Mouse (Mus musculus): ENCODE results near the gene Myd88.
A peak's percentile ranks its signal among the peaks of the same experiment; 100 is the strongest.

The Myd88 gene

DNA sequence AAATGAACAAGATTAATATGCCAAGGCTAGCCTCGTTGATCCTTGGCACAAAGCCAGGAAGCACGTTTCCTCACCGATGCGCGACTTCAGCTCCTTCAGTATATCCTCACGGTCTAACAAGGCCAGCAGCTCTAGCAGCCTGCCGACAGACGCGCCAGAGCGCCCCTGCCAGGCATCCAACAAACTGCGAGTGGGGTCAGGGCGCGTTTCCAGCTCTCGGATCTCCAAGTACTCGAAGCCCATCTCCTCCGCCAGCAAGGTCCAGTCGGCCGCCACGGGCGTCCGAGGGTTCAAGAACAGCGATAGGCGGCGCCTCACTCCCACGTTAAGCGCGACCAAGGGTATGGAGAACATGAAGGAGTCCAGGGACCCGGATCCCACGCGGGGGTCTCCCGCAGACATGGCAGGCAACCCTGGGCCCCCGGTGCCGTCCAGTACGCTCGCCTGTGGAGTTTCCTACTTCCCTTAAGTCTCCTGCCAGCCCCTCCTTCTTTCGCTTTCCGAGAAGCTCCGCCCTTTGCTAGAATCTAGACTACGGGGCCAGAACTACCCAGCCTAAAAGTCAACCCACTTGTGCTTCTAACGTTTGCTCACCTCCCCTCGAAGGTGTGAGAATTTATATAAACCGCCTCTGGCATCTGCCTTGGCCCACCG lies 1.5 kb downstream of the Myd88 start, which contains the start of gene Acaa1a:
TSS of gene Acaa1a (plus strand) at position 119 of the 654 bp plus-strand sequence.
- DNase-seq, result peak; percentile 86 to 87

- DNase-seq, result no peak
Observed at GRCm38 (mm10) chr9:119339106-119339505, 2.1 kb downstream of the Myd88 start.

DNA sequence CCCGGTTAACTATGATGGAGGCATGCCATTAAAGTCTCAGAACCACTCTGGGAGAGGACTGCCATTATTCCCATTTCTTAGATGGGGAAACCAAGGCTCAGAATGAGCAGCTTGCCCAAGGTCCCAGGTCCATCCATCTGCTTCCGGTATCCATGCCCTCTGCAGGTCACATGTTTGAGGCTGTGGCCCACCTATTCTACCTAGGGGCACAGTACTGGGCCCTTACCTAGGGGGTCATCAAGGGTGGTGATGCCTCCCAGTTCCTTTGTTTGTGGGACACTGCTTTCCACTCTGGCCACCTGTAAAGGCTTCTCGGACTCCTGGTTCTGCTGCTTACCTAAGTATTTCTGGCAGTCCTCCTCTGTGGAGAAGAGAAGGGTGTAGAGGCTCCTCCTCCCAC lies 2.9 kb downstream of the Myd88 start:
- no peak for DNase-seq

GRCm38 (mm10) chr9:119337842-119338241 lies 3.4 kb downstream of the Myd88 start:
- peak in 1 of 2 experiments; percentile 27 for DNase-seq

GRCm38 (mm10) chr9:119335571-119335970 lies 5.6 kb downstream of the Myd88 start:
- peak; percentile 31 to 35 for DNase-seq

DNA sequence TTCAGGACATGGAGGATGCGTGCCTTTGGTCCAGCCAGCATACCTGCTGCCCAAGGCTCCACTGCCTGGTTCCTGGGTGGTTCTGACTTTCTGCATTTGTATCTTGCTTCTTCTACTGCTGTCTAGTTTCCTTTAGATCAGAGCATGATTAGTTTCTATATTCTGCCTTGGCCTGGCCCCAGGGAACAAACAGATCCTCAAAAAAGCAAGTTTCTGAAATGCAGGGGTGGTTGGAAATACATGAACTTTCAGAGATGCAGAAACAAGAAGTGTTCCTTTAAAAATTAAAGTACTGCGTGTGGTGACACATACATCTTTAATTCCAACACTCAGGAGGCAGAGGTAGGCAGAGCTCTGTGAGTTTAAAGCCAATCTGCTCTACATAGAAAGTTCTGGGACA lies 6.4 kb downstream of the Myd88 start:
- no peak for DNase-seq

GRCm38 (mm10) chr9:119334324-119334723 lies 6.9 kb downstream of the Myd88 start:
- DNase-seq, result peak; percentile 60 to 70

DNA sequence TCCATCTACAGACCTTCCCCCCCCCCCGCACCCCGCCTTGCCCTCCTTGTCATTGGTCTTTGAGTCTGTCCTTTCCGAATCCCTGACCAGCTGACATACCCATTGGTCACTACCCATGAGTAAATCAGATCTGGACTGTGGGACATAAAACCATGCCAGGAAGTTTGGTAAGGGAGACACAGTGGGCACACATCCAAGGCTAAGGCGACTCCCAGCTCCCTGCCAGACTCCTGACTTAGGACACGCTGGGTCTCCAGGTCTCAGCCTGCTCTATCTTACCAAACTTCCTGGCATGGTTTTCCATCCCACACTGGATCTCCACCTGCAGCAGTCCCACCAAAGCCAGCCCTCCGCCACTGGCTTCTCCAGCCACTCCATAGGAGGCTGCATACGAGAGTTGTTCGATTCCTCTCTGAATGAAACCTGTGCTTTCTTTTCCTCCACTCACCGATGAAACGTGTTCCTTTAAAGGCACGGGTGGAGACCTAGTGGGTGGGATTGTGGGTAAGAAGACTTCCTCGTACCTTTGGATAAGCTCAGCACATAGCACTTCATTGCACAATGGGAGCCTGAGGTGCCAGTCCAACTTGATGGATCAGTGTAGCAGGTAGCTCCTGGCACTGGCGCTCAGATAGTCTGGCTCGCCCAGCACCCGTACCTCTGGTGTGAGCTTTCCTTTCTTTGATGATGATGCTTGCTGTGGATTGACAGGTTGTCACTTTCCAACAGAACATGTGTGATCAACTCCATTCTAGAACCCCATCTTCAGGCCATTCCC lies 10.8 kb downstream of the Myd88 start:
- peak in 1 of 2 experiments; percentile 28 for DNase-seq

- no peak for DNase-seq
Observed at GRCm38 (mm10) chr9:119328488-119328887, 12.7 kb downstream of the Myd88 start.

GRCm38 (mm10) chr9:119324130-119324529 lies 17.1 kb downstream of the Myd88 start:
- DNase-seq, result no peak

GRCm38 (mm10) chr9:119323260-119323645 lies 18.0 kb downstream of the Myd88 start:
- DNase-seq, result no peak

DNA sequence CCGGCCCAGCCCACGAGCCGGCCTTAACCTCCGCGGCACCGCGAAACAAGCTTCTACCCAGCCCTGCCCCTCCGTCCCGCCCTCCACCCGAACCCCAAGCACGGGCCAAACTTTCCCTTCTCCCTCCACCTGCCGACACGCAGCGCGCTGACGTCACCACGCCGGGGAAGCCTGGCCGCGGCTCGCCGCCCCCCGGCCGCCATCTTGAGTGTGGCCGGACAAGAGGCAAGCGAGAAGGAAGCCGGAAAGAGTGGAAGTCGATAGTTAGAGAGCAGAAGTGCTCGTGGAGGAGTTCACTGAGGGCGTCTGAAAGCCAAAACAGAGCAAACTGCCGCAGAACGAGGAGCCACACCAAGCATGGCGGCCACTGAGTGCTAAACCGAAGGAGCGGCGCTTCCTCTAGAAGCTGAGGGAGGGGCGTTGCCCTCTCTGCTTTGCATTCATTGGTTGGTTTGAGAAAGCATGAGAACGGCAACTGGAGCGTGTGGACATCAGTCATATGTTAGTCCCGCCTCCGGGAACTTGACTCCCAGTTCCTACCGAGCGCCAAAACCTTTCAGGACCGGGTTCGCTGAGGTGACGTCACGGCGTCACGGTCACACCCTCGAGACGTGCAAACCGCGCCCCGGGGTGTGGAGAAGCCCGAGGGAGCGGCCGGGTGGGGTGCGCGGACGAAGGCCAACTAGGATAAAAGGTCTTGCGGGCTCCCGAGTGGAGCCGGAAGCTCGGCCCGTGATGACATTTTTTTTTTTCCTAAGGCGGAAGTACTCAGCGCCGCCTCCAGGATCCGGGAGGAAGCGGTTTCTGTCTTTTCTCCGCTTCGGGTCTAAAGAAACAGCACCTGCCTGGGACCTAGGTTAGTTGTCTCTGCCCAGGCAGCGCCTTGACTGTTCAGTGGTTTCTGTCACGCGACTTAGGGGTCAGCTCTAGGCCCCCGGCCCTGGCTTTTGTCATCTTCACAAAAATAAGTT lies 18.6 kb downstream of the Myd88 start, which contains the start of gene Oxsr1:
TSS of gene Oxsr1 (minus strand) at position 139 of the 971 bp plus-strand sequence.
- DNase-seq, result peak; percentile 98

DNA sequence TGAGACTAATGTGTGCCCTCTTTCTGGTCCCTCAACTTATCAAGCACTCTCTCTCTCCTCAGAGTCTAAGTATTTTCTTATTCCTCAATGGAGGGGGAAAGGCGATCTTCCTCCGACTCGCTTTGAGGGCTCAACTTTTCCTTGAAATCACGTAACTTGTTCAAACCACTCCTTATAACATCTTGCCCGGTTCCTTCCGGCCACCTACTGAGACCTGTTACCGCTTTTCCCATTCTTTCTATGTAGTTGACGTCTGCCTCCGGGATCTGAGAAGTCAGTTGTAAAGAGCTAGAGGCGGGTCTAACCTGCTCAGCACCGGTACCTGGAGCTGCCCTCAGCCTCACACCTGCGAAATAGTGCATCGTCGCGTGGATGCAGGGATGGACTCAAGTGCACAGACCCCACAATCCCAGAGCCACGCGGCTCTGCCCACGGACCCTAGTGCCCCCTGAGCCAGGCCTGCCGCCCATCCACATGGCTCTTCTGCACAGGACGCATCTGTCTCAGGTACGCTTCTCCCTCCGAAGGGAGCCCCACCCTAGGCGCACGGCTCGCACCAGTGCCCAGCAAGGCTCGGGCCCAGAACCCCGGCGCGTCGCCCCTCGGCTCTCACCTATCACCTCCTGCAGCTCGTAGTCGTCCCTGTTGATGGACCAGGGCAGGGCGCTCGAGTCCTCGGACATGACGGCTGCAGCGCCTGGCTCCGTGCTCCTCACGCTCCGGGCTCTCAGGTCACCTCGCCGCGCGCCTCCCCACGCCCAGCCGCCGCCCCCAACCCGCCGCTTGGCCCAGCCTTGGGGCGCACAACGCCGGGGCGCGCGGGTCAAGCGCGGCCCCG lies 19.6 kb downstream of the Myd88 start:
- no peak for DNase-seq

- no peak for DNase-seq
Observed at GRCm38 (mm10) chr9:119320946-119321345, 20.3 kb downstream of the Myd88 start.

DNA sequence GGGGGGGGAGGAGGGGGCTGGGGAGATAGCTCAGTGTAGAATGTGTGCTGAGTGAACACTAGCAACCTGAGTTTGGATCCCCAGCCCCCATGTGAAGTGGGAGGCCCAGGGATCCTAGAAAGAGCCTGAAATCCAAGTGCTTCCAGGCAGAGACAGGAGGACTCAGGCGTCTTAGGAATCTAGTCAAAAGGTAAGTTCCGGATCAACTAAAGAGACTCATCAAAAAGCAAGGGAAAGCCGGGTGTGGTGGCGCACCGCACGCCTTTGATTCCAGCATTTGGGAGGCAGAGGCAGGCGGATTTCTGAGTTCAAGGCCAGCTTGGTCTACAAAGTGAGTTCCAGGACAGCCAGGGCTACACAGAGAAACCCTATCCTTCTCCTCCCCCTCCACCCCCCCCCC lies 20.8 kb downstream of the Myd88 start:
- DNase-seq, result no peak

DNA sequence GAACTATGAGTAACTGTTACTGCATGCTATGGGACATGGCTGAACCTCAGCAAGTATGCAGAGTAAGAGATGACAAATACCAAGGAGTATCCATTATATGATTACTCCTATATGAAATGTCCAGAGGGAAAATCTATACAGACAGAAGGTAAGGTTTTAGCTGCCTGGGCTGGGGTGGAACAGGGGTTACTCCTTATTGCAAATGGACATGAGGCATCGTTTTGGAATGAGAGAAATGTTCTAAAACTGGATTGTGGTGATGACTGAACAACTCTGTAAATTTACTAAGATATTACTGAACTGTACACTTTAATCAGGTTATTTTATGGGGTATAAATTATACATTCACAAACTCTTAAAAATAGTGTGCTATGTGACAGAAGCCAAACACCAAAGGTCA lies 22.3 kb downstream of the Myd88 start:
- DNase-seq, result no peak

DNA sequence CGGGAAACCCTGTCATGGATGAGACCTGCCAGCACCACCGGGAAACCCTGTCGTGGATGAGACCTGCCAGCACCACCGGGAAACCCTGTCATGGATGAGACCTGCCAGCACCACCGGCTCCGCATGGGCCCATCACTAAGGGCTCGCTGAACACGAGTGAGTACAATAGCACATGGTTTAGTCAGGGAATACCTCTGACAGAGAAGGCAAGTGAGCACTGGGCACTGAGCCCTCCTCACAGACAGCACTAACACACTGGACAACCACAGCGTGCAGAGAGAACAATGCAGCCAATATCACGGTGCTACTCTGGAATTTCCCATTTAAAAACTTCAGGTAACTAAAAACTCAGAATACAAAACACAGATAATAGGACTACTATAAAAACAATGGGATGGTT lies 28.1 kb downstream of the Myd88 start:
- DNase-seq, result peak; percentile 20 to 32

DNA sequence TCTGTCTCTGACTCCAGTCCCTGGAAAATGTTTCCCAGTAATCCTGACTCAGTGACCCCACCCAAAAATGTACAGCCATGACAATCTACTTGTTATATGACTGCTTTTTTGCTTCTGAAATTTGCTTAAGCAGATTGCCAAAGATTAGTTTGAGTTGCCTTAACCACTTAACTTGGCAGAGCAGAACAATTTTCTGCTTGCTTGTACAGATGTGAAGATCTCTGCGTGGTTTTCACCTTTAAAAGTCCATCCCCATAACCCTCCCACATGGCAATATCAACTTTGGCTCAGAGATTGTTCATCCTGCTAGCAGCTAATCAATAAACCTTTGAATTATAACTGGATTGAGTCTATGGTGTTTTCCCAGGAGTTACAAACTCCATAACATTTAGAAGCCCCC lies 32.1 kb downstream of the Myd88 start:
- no peak for DNase-seq

- DNase-seq, result no peak
Observed at GRCm38 (mm10) chr9:119305863-119306262, 35.3 kb downstream of the Myd88 start.

- no peak for DNase-seq
Observed at GRCm38 (mm10) chr9:119298563-119298962, 42.6 kb downstream of the Myd88 start.

- no peak for DNase-seq
Observed at GRCm38 (mm10) chr9:119297696-119298095, 43.5 kb downstream of the Myd88 start.

GRCm38 (mm10) chr9:119290791-119291190 lies 50.4 kb downstream of the Myd88 start:
- no peak for DNase-seq
